Mouse (Mus musculus) CD4-positive, CD25-positive, alpha-beta regulatory T cell, adult 4 months (primary cell): ENCODE data around the gene Ubac2. TPM values are rescaled to one million over a fixed set of nuclear protein-coding genes. Genes with fewer than 3 reads are reported as not detected.

Source experiments
- ATAC-seq: one replicate; pipeline ENCODE4 v1.8.0; 2017
- polyA plus RNA-seq, 2 experiments: library from polyadenylated mRNA; unstranded; fragments of 100-300 nt; shearing (Covaris generic); gene quantifications; one replicate each; pipeline ENCODE4 v1.2.1; 2017

Gene Ubac2
- polyA plus RNA-seq, 2 experiments from 2014 or later: 83.5 to 93.7 TPM

GRCm38 (mm10) chr14:121973114-121973513 is 94.7 kb downstream of the Ubac2 start:
- ATAC-seq: no peak

DNA sequence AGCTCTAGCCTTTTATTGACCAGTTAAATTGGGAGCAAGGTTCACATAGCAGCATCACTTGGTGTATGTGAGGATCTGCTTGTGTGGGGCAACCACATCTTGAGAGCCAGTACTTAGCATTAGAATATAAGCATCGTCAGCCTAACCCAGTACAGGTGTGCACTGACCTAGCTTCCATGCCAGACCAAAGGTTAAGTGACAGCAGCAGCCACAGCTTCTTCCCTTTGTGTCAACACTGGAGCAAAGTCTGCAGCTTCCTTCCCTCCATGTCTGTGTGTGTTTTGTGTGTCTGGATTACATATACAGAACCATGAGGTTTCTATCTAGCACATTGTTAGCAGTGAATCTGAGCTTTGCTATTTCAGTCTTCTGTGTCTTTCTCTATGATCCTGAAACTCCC is 103.1 kb downstream of the Ubac2 start:
- no peak for ATAC-seq

- ATAC-seq: no peak
Measured at GRCm38 (mm10) chr14:121983009-121983933, 104.9 kb downstream of the Ubac2 start.

GRCm38 (mm10) chr14:121985477-121985876 is 107.1 kb downstream of the Ubac2 start:
- ATAC-seq: no peak

- no peak for ATAC-seq
Measured at GRCm38 (mm10) chr14:121986028-121986427, 107.6 kb downstream of the Ubac2 start.

DNA sequence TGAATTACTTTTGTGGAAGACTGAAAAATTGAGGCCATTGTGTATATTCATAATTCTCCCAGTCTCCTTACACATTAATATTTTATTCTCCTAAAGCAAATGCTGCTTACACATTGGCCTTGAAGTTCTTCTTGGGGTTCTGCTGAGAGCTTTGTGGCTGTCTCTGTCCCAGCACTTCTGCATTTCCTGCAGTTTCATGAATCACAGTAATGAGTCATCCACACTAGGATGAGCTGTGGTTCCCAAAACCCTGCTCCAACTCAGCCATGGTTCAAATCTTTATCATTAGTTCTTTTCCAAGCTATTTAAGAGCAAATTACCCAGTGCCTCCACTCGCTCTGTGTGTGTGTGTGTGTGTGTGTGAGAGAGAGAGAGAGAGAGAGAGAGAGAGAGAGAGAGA is 108.9 kb downstream of the Ubac2 start:
- ATAC-seq: no peak

DNA sequence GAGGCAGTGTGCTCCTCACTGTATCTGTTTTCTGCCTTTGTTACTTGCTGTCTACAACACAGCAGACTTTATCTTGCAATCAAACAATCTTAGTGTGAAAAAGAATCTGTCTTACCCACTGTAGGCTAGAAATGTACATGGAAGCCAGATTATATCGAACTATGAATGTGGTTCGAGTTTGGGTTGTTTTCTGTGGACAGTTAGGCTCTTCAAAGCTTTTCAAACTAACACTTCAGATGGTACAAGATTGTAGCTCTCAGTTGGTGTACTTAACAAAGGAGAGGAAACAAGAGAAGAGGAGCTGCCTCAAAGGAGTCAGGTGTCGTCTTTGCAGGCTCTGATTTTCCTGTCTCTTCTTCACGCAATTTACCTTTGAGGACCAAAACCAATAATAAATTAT is 109.3 kb downstream of the Ubac2 start:
- ATAC-seq: no peak

DNA sequence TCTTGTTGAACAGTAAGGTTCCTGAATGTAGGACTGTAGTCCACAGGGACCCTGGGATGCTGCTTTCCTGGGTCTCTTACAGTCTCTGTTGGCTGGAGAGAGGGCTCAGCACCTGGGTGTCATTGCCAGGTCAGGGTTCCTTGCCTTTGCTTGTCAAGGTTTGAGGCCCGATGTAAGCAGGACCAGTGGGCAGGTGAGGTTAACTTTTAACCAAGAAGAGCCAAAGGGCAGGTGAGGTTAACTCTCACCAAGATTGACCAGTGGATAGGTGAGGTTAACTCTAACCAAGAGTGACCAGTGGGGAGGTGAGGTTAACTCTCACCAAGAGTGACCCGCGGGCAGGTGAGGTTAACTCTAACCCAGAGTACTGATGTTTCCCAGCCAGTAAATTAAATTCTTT is 110.9 kb downstream of the Ubac2 start:
- ATAC-seq: no peak

DNA sequence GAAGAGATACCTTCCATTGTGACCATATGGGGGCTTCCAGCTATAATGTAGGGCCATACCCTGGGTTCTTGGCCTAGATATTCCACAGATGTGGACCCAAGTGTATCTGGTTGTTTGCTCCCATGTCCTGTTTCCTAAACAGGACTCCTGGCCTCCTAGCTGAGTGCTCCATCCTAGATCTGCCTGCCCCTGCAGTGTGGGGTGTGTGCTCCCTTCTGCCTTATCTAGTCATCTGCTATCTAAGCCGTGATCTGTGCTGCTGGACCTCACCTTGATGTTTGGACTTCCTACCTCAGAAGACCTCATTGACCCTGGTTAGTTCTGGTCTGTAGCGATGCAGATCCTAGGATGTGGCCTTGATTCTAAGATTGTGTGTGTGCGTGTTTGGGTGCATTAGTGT is 111.4 kb downstream of the Ubac2 start:
- ATAC-seq: no peak

DNA sequence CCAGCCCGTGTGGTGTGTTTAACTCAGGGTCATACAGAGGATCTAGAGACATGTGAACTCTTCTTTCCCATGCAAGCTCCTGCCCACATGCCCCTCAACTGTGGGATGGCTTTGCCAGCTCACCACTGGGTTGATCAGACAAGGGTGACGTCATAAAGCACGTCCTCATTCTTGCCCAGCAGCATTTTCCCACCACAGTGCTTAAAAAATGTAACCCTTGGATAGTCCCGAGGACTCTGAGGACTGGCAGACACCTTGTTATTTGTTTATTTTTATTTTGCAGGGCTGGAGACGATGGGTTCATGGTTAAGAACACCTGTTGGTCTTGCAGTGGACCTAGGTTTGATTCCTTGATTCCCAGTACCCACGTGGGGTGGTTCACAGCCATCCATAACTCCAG is 112.5 kb downstream of the Ubac2 start:
- ATAC-seq: no peak

DNA sequence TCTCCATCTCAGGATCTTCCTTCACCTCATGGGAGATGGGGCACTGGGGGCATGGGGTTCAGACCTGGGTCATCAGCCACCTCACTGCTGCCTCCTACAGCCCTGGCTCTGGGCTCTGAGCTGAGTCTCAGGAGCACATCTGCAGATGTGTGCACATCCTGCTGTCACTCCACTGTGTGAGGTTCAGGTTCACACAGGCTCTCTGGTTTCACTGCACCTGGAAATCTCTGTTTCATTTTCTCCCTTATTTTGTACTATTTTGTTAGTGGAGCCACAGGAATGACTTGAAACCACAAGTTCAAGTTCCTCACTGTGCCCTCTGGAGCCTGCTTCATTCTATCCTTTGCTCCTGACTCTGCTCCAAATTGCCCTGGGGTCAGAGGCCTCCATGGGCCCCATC is 113.5 kb downstream of the Ubac2 start:
- peak; percentile 48 for ATAC-seq

GRCm38 (mm10) chr14:121992395-121993280 is 114.2 kb downstream of the Ubac2 start:
- peak; percentile 81 for ATAC-seq

DNA sequence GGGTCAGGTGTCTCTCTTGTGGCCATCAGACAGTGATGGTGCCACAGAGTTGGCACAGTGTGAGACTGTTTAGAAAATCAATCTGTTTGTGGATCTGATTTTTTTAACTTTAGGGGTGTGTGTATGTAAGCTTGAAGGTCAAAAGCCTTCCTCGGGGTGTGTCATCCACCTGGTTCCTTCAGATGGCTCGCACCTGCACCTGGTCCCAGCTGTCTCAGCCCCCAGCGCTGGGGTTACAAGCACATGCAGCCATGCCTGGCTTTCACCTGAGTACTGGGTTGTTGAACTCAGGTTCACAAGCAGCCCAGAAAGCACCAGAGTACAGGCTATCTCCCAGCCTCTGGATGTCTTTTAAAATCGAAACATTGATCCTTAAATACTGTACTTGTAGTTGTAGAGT is 115.2 kb downstream of the Ubac2 start:
- no peak for ATAC-seq

GRCm38 (mm10) chr14:121994171-121994700 is 115.8 kb downstream of the Ubac2 start:
- ATAC-seq: peak; percentile 24

DNA sequence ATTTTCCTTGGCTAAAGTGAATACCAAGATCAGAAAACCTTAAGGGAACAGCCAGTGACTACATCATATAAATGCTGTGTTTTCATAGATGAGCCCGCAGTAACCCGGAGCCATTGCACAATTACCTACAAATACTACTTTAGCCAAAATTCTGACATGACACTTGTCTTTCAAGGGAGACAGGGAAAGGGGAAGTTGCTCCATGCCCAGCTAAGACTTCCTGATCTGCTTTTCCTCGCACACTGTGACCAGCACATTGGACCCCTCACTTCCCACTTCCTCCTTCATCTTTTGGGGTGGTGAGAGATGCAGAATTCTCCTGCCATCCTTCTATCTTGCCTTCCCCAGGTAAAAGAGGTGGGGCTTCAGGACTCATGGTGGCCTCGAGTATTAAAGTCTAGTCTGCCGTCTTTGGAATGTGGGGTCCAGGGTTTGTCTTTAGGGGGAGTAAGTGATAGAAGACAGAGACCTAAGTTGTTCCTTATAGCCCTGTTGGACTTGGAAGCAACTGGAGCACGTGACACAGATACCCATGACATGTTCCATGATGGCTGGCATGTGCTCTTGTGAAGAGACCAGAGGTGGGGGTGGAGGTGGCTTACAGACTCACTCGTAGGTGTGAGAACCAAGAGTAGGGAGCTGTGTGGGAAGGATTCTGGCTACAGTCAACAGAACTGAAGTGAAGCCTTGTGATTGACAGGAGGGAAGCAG is 116.6 kb downstream of the Ubac2 start:
- ATAC-seq: no peak

- ATAC-seq: peak; percentile 7
Measured at GRCm38 (mm10) chr14:121995557-121995870, 117.1 kb downstream of the Ubac2 start.

- ATAC-seq: no peak
Measured at GRCm38 (mm10) chr14:121996786-121997185, 118.4 kb downstream of the Ubac2 start.

GRCm38 (mm10) chr14:121999455-121999854 is 121.0 kb downstream of the Ubac2 start:
- ATAC-seq: peak; percentile 27

GRCm38 (mm10) chr14:122000346-122001105 is 122.1 kb downstream of the Ubac2 start:
- ATAC-seq: peak; percentile 69

DNA sequence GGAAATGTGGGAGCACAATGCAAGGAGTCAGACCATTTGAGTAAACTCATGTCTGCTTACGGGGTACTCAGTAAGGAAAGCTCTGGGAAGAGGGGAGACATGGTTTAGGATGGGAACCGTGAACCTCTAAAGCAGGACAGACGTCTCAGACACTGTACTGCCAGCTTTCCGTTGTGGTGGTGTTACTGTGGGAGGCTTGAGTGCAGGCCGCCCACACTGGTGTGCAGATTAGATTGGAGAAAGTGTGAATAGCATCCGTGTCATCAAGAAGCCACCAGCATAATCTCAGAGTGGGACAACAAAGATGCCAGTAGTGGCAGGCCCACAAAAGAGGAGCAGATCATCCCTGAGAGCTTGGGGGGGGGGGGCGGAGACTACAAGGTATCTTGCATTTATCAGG is 123.8 kb downstream of the Ubac2 start:
- peak; percentile 13 for ATAC-seq

DNA sequence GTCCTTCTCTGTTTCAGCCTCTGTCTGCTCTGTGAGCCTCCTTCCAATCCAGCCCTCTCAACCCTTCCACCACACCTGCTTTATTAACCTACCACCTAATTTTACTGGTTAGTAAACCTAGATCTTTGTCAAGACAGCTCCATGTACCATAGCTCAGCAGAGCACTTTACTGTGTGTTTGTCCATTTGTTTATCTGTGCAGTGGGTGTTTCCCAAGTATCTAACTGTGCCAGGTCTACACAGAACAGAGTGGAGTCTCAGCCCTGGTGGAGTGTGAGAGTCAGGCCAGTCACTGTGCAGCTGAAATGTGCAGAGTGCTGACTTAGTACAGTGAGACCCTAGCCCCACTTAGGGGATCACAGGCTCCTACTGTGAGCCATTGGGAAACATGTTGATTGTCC is 125.4 kb downstream of the Ubac2 start:
- no peak for ATAC-seq

DNA sequence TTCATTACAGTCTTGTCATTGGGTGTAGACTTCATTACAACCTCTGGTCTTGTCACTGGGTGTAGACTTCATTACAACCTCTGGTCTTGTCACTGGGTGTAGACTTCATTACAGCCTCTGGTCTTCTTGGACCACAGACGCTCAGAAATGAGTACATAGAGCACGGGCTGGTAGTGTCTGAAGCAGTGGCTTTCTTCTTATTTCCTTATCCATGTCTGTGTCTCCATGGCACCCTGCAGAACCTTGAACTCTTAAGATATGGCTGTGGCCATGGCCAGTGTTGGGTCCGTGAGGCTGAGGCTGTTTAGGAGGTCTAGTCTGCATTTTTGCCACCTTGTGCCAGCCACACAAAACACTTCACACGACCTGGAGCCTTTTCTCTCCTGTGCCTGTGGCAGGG is 129.8 kb downstream of the Ubac2 start:
- ATAC-seq: no peak
